Comparison of ENCODE assay signal across 9 mouse cellular contexts in the genomic region with DNA sequence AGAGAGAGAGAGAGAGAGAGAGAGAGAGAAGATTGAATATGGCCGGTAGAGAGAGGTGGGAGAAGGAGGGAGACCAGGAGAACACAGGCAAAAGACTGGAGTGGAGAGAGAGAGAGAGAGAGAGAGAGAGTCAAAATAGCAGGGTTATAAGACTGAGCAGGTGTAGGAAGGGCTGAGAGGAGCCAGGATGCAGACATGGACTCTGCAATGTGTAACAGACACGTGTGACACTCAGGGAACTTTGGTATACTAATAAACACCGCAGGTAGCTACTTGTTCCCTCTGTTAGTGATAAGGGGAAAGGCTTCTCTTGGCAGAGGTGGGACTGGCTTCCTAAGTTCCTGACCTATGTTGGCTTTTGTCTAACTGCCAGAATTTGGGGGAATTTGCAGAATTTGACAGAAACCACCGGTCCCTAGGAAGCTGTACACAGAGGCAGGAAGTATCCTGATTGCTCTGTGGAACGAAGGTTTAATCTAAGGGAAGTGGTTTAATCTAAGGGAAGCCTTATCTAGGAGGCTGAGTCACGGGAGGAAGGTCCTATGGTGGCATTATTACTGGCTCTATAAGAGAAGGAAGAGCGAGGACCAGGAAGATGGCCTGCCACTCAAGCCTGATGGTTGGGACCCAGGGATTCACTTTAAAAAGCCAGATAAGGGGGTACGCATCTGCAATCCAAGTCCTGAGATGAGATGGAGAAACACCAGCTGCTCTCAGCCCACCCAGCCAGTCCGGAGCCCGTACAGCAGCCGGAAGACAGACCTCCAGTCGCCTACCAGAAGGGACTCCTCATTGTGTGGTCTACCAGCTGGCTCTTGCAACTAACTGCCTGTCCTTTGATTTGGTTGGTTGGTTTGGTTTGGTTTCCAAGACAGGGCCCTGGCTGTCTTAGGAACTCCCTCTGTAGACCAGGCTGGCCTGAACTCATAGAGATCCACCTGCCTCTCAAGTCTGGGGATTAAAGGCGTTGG. TPM values are rescaled to one million over a fixed set of nuclear protein-coding genes. Genes with fewer than 3 reads are reported as not detected.
A peak's percentile ranks its signal among the peaks of the same experiment; 100 is the strongest.
DNase-seq lines count a peak whose midpoint lies in the region; ATAC-seq and TF ChIP-seq lines count a peak whose summit lies in the region.
"Had no signal": no experiment of that assay in that cellular context is flagged by ENCODE, and none has a peak within 500 bp of the region (broad histone marks: within the 10 kb centered on the region; RNA-seq: fewer than 3 reads in every experiment).

No protein-coding gene starts in this region.

- no peak for TF ChIP-seq POLR2A in lung, adult 2 months (IDR thresholded peaks at IDR 0.05; ENCODE audit: borderline replicate concordance, extremely low read depth, low read depth, low read length)

- no peak for DNase-seq in lung, adult 2 months
- DNase-seq in limb, embryonic 10.5 days (ENCODE audit: low spot score), result no peak
- no peak for DNase-seq in yolk sac, embryonic 10.5 days (ENCODE audit: low spot score)
- no peak for DNase-seq in urinary bladder, adult 2 months (ENCODE audit: low spot score)
- DNase-seq in adrenal gland, postnatal 36 days, result no peak

- peak; percentile 72; the same call in 1 of the 2 replicates for ATAC-seq in lung, embryonic 15.5 days (ENCODE audit: borderline replicate concordance, extremely low read depth, low FRiP score, low TSS enrichment)
- ATAC-seq in heart, embryonic 14.5 days (ENCODE audit: insufficient number of reproducible peaks, insufficient read depth, low FRiP score, low read depth), result peak; percentile 36; the same call in 1 of the 2 replicates
- ATAC-seq in neural tube, embryonic 12.5 days (ENCODE audit: low FRiP score, low read depth), result peak; percentile 5; the same call in 1 of the 2 replicates

- H3K4me2 ChIP-seq in lung, embryonic 15.5 days, result peak overlapping the region; percentile 74
- peak overlapping the region; percentile 83 for H3K4me2 ChIP-seq in heart, embryonic 14.5 days (ENCODE audit: low read length)
- peak overlapping the region; percentile 82 for H3K4me2 ChIP-seq in neural tube, embryonic 12.5 days (replicated peaks)

- WGBS in lung, embryonic 15.5 days, result 35% methylated on average over 13 of the region's 13 CpGs
- WGBS in lung, adult 2 months, result 44% methylated on average over 13 of the region's 13 CpGs
- 45% methylated on average over 13 of the region's 13 CpGs for WGBS in heart, embryonic 14.5 days
- 77% methylated on average over 13 of the region's 13 CpGs for WGBS in limb, embryonic 10.5 days
- WGBS in neural tube, embryonic 12.5 days, result 74% methylated on average over 13 of the region's 13 CpGs

- no peaks in the 10 kb centered on the region for H3K9me3 ChIP-seq in lung, embryonic 15.5 days
- no peaks in the 10 kb centered on the region for H3K9me3 ChIP-seq in heart, embryonic 14.5 days (ENCODE audit: control insufficient read depth, low read length)
- no peaks in the 10 kb centered on the region for H3K9me3 ChIP-seq in limb, embryonic 10.5 days (replicated peaks)
- no peaks in the 10 kb centered on the region for H3K9me3 ChIP-seq in neural tube, embryonic 12.5 days

- H3K9ac ChIP-seq in lung, embryonic 15.5 days, result no peak overlapping the region
- peak overlapping the region; percentile 73; the same call in 1 of the 2 replicates for H3K9ac ChIP-seq in heart, embryonic 14.5 days (ENCODE audit: low read length)
- no peak overlapping the region for H3K9ac ChIP-seq in neural tube, embryonic 12.5 days

- H3K36me3 ChIP-seq in lung, embryonic 15.5 days, result no peaks in the 10 kb centered on the region
- no peaks in the 10 kb centered on the region for H3K36me3 ChIP-seq in heart, embryonic 14.5 days (ENCODE audit: control insufficient read depth, insufficient read depth, low read length)
- no peaks in the 10 kb centered on the region for H3K36me3 ChIP-seq in limb, embryonic 10.5 days
- no peaks in the 10 kb centered on the region for H3K36me3 ChIP-seq in neural tube, embryonic 12.5 days

- peaks cover 36% of the 10 kb centered on the region for H3K4me1 ChIP-seq in lung, embryonic 15.5 days
- peaks cover 7% of the 10 kb centered on the region for H3K4me1 ChIP-seq in lung, adult 2 months (ENCODE audit: control insufficient read depth, insufficient read depth, low read length)
- H3K4me1 ChIP-seq in heart, embryonic 14.5 days (ENCODE audit: control insufficient read depth in 2 of 2, insufficient read depth in 2 of 2, low read length in 2 of 2), result peaks cover 10 to 14% of the 10 kb centered on the region in 2 experiments
- peaks cover 30% of the 10 kb centered on the region for H3K4me1 ChIP-seq in limb, embryonic 10.5 days
- peaks cover 9% of the 10 kb centered on the region; the same call in 1 of the 2 replicates for H3K4me1 ChIP-seq in neural tube, embryonic 12.5 days

- H3K4me3 ChIP-seq in lung, embryonic 15.5 days, result peak overlapping the region; percentile 35; the same call in 1 of the 2 replicates
- no peak overlapping the region for H3K4me3 ChIP-seq in lung, adult 2 months (replicated peaks; ENCODE audit: extremely low read depth, low read depth, low read length)
- H3K4me3 ChIP-seq in heart, embryonic 14.5 days (ENCODE audit: control insufficient read depth in 1 of 2, insufficient read depth in 1 of 2, low read depth in 1 of 2, low read length in 2 of 2), result no peak overlapping the region
- peak overlapping the region; percentile 56 for H3K4me3 ChIP-seq in limb, embryonic 10.5 days
- H3K4me3 ChIP-seq in neural tube, embryonic 12.5 days, result peak overlapping the region; percentile 44; the same call in 1 of the 2 replicates

- H3K27me3 ChIP-seq in lung, embryonic 15.5 days, result no peaks in the 10 kb centered on the region; the same call in 1 of the 2 replicates
- H3K27me3 ChIP-seq in heart, embryonic 14.5 days (ENCODE audit: control insufficient read depth, insufficient read depth, low read length), result no peaks in the 10 kb centered on the region
- H3K27me3 ChIP-seq in limb, embryonic 10.5 days (ENCODE audit: low read depth, poor library complexity, severe bottlenecking), result peaks cover 11% of the 10 kb centered on the region; the same call in 1 of the 2 replicates
- no peaks in the 10 kb centered on the region for H3K27me3 ChIP-seq in neural tube, embryonic 12.5 days (replicated peaks)

- peak overlapping the region; percentile 79 for H3K27ac ChIP-seq in lung, embryonic 15.5 days
- peak overlapping the region; percentile 50 to 69 for H3K27ac ChIP-seq in heart, embryonic 14.5 days (replicated peaks in 1 of 2; ENCODE audit: control insufficient read depth in 1 of 2, insufficient read depth in 1 of 2, low read depth in 2 of 2, low read length in 2 of 2)
- H3K27ac ChIP-seq in limb, embryonic 10.5 days, result peak overlapping the region; percentile 79; the same call in 1 of the 2 replicates
- no peak overlapping the region for H3K27ac ChIP-seq in neural tube, embryonic 12.5 days

- TF ChIP-seq CTCF in lung, adult 2 months (IDR thresholded peaks at IDR 0.05; ENCODE audit: insufficient read depth, low read length), result no peak

RNA-seq across cellular contexts. Expression of a gene that starts 27.3 kb away (rescaled TPM):
- 0.36 and 0.41 TPM in 2 replicates for polyA plus RNA-seq in lung, embryonic 15.5 days (2015; fragmentation: Nextera tagmentation; extraction: Ambion mirVana)
- polyA plus RNA-seq in lung, adult 2 months (2012; rRNA removed), result not detected in 2 replicates
- not detected in 2 replicates for polyA plus RNA-seq in heart, embryonic 14.5 days (2014; fragmentation: Nextera tagmentation; extraction: Ambion mirVana)
- polyA plus RNA-seq in limb, embryonic 10.5 days (2016; fragmentation: Nextera tagmentation; extraction: Ambion mirVana), result 1.2 TPM in 1 of 2 replicates, not detected in the other
- 4.4 and 6.8 TPM in 2 replicates for polyA plus RNA-seq in neural tube, embryonic 12.5 days (2016; fragmentation: Nextera tagmentation; extraction: Ambion mirVana)
- 0.31 and 0.84 TPM in 2 replicates for polyA plus RNA-seq in urinary bladder, adult 2 months (2012; rRNA removed)
- not detected for total RNA-seq in adrenal gland, postnatal 36 days (2021)
- total RNA-seq: heart, postnatal 36 days had no signal

RNA-seq across cellular contexts. Expression of a gene that starts 29.8 kb away (rescaled TPM):
- 92.1 and 103 TPM in 2 replicates for polyA plus RNA-seq in lung, embryonic 15.5 days (2015; fragmentation: Nextera tagmentation; extraction: Ambion mirVana)
- 185 and 186 TPM in 2 replicates for polyA plus RNA-seq in lung, adult 2 months (2012; rRNA removed)
- 84.7 and 87.8 TPM in 2 replicates for polyA plus RNA-seq in heart, embryonic 14.5 days (2014; fragmentation: Nextera tagmentation; extraction: Ambion mirVana)
- 40.3 and 41.6 TPM in 2 replicates for polyA plus RNA-seq in limb, embryonic 10.5 days (2016; fragmentation: Nextera tagmentation; extraction: Ambion mirVana)
- 44.7 and 47.9 TPM in 2 replicates for polyA plus RNA-seq in neural tube, embryonic 12.5 days (2016; fragmentation: Nextera tagmentation; extraction: Ambion mirVana)
- polyA plus RNA-seq in urinary bladder, adult 2 months (2012; rRNA removed), result 210 and 219 TPM in 2 replicates
- 100 to 1,000 TPM; 132 to 137 TPM for total RNA-seq in adrenal gland, postnatal 36 days (2021)

RNA-seq across cellular contexts. Expression of a gene that starts 30.0 kb away (rescaled TPM):
- 0.31 and 0.41 TPM in 2 replicates for polyA plus RNA-seq in lung, embryonic 15.5 days (2015; fragmentation: Nextera tagmentation; extraction: Ambion mirVana)
- polyA plus RNA-seq in lung, adult 2 months (2012; rRNA removed), result not detected in 2 replicates
- polyA plus RNA-seq in heart, embryonic 14.5 days (2014; fragmentation: Nextera tagmentation; extraction: Ambion mirVana), result 0.12 TPM in 1 of 2 replicates, not detected in the other
- 0.59 and 0.98 TPM in 2 replicates for polyA plus RNA-seq in limb, embryonic 10.5 days (2016; fragmentation: Nextera tagmentation; extraction: Ambion mirVana)
- 1.1 and 1.4 TPM in 2 replicates for polyA plus RNA-seq in neural tube, embryonic 12.5 days (2016; fragmentation: Nextera tagmentation; extraction: Ambion mirVana)
- polyA plus RNA-seq in urinary bladder, adult 2 months (2012; rRNA removed), result 2.3 and 2.7 TPM in 2 replicates
- not detected for total RNA-seq in adrenal gland, postnatal 36 days (2021)
- total RNA-seq: heart, postnatal 36 days had no signal

RNA-seq across cellular contexts. Expression of a gene that starts 56.1 kb away (rescaled TPM):
- polyA plus RNA-seq in lung, embryonic 15.5 days (2015; fragmentation: Nextera tagmentation; extraction: Ambion mirVana), result 1,572 and 1,619 TPM in 2 replicates
- polyA plus RNA-seq in lung, adult 2 months (2012; rRNA removed), result 212 and 340 TPM in 2 replicates
- 1,215 and 1,233 TPM in 2 replicates for polyA plus RNA-seq in heart, embryonic 14.5 days (2014; fragmentation: Nextera tagmentation; extraction: Ambion mirVana)
- 2,007 and 2,405 TPM in 2 replicates for polyA plus RNA-seq in limb, embryonic 10.5 days (2016; fragmentation: Nextera tagmentation; extraction: Ambion mirVana)
- polyA plus RNA-seq in neural tube, embryonic 12.5 days (2016; fragmentation: Nextera tagmentation; extraction: Ambion mirVana), result 1,381 and 1,470 TPM in 2 replicates
- 635 and 857 TPM in 2 replicates for polyA plus RNA-seq in urinary bladder, adult 2 months (2012; rRNA removed)
- 1,000 to 10,000 TPM; 1,888 to 2,360 TPM for total RNA-seq in adrenal gland, postnatal 36 days (2021)

RNA-seq across cellular contexts. Expression of a gene that starts 57.0 kb away (rescaled TPM):
- polyA plus RNA-seq in lung, embryonic 15.5 days (2015; fragmentation: Nextera tagmentation; extraction: Ambion mirVana), result 169 and 180 TPM in 2 replicates
- polyA plus RNA-seq in lung, adult 2 months (2012; rRNA removed), result 131 and 171 TPM in 2 replicates
- polyA plus RNA-seq in heart, embryonic 14.5 days (2014; fragmentation: Nextera tagmentation; extraction: Ambion mirVana), result 148 and 155 TPM in 2 replicates
- 160 and 167 TPM in 2 replicates for polyA plus RNA-seq in limb, embryonic 10.5 days (2016; fragmentation: Nextera tagmentation; extraction: Ambion mirVana)
- polyA plus RNA-seq in neural tube, embryonic 12.5 days (2016; fragmentation: Nextera tagmentation; extraction: Ambion mirVana), result 101 and 102 TPM in 2 replicates
- polyA plus RNA-seq in urinary bladder, adult 2 months (2012; rRNA removed), result 100 and 106 TPM in 2 replicates
- total RNA-seq in adrenal gland, postnatal 36 days (2021), result 100 to 1,000 TPM; 115 to 118 TPM

Comparison
In these comparisons a context has a peak if more than half of its experiments do, and no peak if none do; other contexts are left out.
1. H3K4me3 ChIP-seq: peak in lung, embryonic 15.5 days (single experiment), limb, embryonic 10.5 days (single experiment) and neural tube, embryonic 12.5 days (single experiment); none in lung, adult 2 months (single experiment) and heart, embryonic 14.5 days (0 of 2).
2. ATAC-seq: peak in every context shown above with its lines; median percentile 72 in lung, embryonic 15.5 days; 36 in heart, embryonic 14.5 days; 5 in neural tube, embryonic 12.5 days.
3. Peak in every context shown above with its lines, with median percentiles within 50 percentile points of each other: H3K4me2 ChIP-seq.